Mouse (Mus musculus) megakaryocyte, embryonic 14.5 days (primary cell): ENCODE measurements around the gene Dctn3.

Source experiments
- FLI1 ChIP-seq: IDR thresholded peaks from 2 replicates; pipeline ENCODE4 v1.6.1; 2012; ENCODE audit warnings: low read length, inconsistent platforms, mixed read lengths
- GATA1 ChIP-seq: IDR thresholded peaks from 3 replicates; pipeline ENCODE4 v1.6.1; 2012; ENCODE audit warnings: mixed read lengths, low read length, inconsistent platforms, borderline replicate concordance

DNA sequence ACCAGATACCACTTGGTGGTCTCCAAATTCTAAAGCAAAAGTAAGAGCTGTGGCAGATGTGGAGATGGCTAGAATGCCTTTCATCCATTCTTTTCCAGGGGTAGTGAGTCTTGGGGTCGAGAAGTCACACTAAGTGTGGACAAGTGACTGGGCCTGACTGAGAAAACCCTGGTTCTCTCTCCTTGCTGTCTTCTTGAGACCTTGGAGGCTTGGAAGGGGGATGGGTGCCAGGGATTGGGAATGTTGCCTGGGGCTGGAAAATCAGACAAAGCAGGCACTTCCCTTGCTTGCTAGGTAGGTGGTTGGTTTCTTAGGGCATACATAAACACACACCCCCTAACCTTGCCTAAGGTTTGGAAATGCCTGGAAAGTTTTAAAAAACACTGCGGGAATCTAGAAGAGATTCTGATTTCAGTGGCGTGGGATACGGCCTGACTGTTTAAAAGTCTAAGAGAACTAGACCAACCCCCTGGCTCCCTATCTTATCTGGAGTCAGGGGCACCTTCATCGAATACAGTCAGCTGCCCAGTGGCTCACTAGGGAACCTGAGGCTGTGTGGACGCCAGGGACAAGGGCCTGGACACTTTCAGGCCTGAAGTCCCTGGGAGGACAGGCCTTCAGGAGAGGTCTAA is 36.8 kb upstream of the Dctn3 start:
- no peak for TF ChIP-seq GATA1
- no peak for TF ChIP-seq FLI1
